Mouse (Mus musculus): ENCODE results near the gene Slc22a1. TPM values are rescaled to one million over a fixed set of nuclear protein-coding genes. Genes with fewer than 3 reads are reported as not detected.
A peak's percentile ranks its signal among the peaks of the same experiment; 100 is the strongest.

Gene Slc22a1
- total RNA-seq, 2 experiments from 2014 or later = 2.3 to 3.4 TPM

GRCm38 (mm10) chr17:12641087-12641486 is 34.5 kb downstream of the Slc22a1 start:
- intact Hi-C loops (cut with DNase I) = no loop called here
- no peak for DNase-seq

- intact Hi-C loops (cut with DNase I) = no loop called here
- DNase-seq = no peak
These were observed 36.0 kb downstream of the Slc22a1 start for GRCm38 (mm10) chr17:12639585-12639984.

- no peak for DNase-seq
- intact Hi-C loops (cut with DNase I) = no loop called here
These were observed 40.8 kb downstream of the Slc22a1 start for GRCm38 (mm10) chr17:12634814-12635213.

GRCm38 (mm10) chr17:12631771-12632600 is 43.6 kb downstream of the Slc22a1 start:
- intact Hi-C loops (cut with DNase I) = no loop called here
- peak; percentile 18 to 26 for DNase-seq

GRCm38 (mm10) chr17:12630976-12631730 is 44.5 kb downstream of the Slc22a1 start:
- intact Hi-C loops (cut with DNase I) = no loop called here
- DNase-seq = no peak

GRCm38 (mm10) chr17:12627983-12628382 is 47.6 kb downstream of the Slc22a1 start:
- DNase-seq = no peak
- intact Hi-C loops (cut with DNase I) = no loop called here

- no peak for DNase-seq
- intact Hi-C loops (cut with DNase I) = no loop called here
These were observed 56.0 kb downstream of the Slc22a1 start for GRCm38 (mm10) chr17:12619641-12620040.

- intact Hi-C loops (cut with DNase I) = no loop called here
- DNase-seq = no peak
These were observed 60.2 kb downstream of the Slc22a1 start for GRCm38 (mm10) chr17:12615429-12615828.

- no peak for DNase-seq
- intact Hi-C loops (cut with DNase I) = no loop called here
These were observed 60.9 kb downstream of the Slc22a1 start for GRCm38 (mm10) chr17:12614511-12615385.

- no peak for DNase-seq
- intact Hi-C loops (cut with DNase I) = no loop called here
These were observed 68.4 kb downstream of the Slc22a1 start for GRCm38 (mm10) chr17:12607202-12607601.

- intact Hi-C loops (cut with DNase I) = no loop called here
- DNase-seq = no peak
These were observed 69.0 kb downstream of the Slc22a1 start for GRCm38 (mm10) chr17:12606634-12607033.

Other genes starting within 250 kb of the Slc22a1 start
- 1 to 10 TPM; 1.8 to 2.3 TPM for gene Slc22a3, start 168.1 kb downstream of the Slc22a1 start, total RNA-seq (2021)
- under 1 TPM in 1 of 2 experiments, not detected in 1; 0.29 TPM for gene Slc22a2, start 91.7 kb downstream of the Slc22a1 start, total RNA-seq (2021)
- gene Igf2r, start 93.8 kb upstream of the Slc22a1 start, total RNA-seq (2021) = 100 to 1,000 TPM; 180 to 214 TPM
- gene Mas1, start 192.3 kb upstream of the Slc22a1 start, total RNA-seq (2021) = under 1 TPM; 0.22 to 0.50 TPM
- 1 to 10 TPM; 1.9 to 2.1 TPM for gene Mrgprh, start 200.2 kb upstream of the Slc22a1 start, total RNA-seq (2021)
- 1 to 10 TPM; 1.3 to 1.5 TPM for gene Pnldc1, start 234.4 kb upstream of the Slc22a1 start, total RNA-seq (2021)
- gene Tcp1, start 239.9 kb upstream of the Slc22a1 start, total RNA-seq (2021) = 100 to 1,000 TPM; 226 to 233 TPM
- 100 to 1,000 TPM; 159 to 170 TPM for gene Mrpl18, start 240.5 kb upstream of the Slc22a1 start, total RNA-seq (2021)

Data from heart, postnatal 10 days (tissue).